Mouse (Mus musculus) adipocyte (in vitro differentiated cells): ENCODE results near the gene Gemin6.
"Not testable (repeated sequence)": the region's sequence is repeated elsewhere in the genome, so short reads cannot be mapped to it uniquely, and the experiment has no call there.

Source experiments
- DNase-seq: peaks from one replicate; pipeline ENCODE4 v3.0.0-alpha.2; 2016; ENCODE audit warnings: low spot score

Gene Gemin6

GRCm38 (mm10) chr17:80234376-80234775 lies 10.1 kb downstream of the Gemin6 start:
- no peak for DNase-seq

- DNase-seq: no peak
Observed at GRCm38 (mm10) chr17:80235477-80235876, 11.2 kb downstream of the Gemin6 start.

- no peak for DNase-seq
Observed at GRCm38 (mm10) chr17:80236805-80237204, 12.6 kb downstream of the Gemin6 start.

GRCm38 (mm10) chr17:80237475-80237874 lies 13.2 kb downstream of the Gemin6 start:
- DNase-seq: no peak

- no peak for DNase-seq
Observed at GRCm38 (mm10) chr17:80241594-80241993, 17.4 kb downstream of the Gemin6 start.

GRCm38 (mm10) chr17:80243116-80243515 lies 18.9 kb downstream of the Gemin6 start:
- DNase-seq: no peak

GRCm38 (mm10) chr17:80252757-80253525 lies 28.7 kb downstream of the Gemin6 start:
- peak; percentile 61 for DNase-seq

- no peak for DNase-seq
Observed at GRCm38 (mm10) chr17:80254421-80254820, 30.2 kb downstream of the Gemin6 start.

GRCm38 (mm10) chr17:80255208-80255607 lies 31.0 kb downstream of the Gemin6 start:
- peak; percentile 56 for DNase-seq

GRCm38 (mm10) chr17:80267065-80267464 lies 42.8 kb downstream of the Gemin6 start:
- DNase-seq: no peak

GRCm38 (mm10) chr17:80268151-80268550 lies 43.9 kb downstream of the Gemin6 start:
- no peak for DNase-seq

- DNase-seq: not testable (repeated sequence)
Observed at GRCm38 (mm10) chr17:80270622-80271021, 46.4 kb downstream of the Gemin6 start.
